In genomic region chr6:88786732-88787445, GRCm38 (mm10) we compare ENCODE assay signal across 8 mouse cellular contexts. TPM values are rescaled to one million over a fixed set of nuclear protein-coding genes. Genes with fewer than 3 reads are reported as not detected.
DNase-seq lines count a peak whose midpoint lies in the region; TF ChIP-seq lines count a peak whose summit lies in the region.

No protein-coding gene starts in this region.

- H3K27ac ChIP-seq in left cerebral cortex, adult 2 months = peak overlapping the region; percentile 84

- DNase-seq in left cerebral cortex, adult 2 months (ENCODE audit: extremely low spot score in 1 of 2, low spot score in 2 of 2) = no peak
- no peak for DNase-seq in left cerebral cortex, postnatal 4 days
- DNase-seq in cerebellum, adult 9-10 months = peak; percentile 94
- peak; percentile 66 to 67 for DNase-seq in gastrocnemius, postnatal 36 days
- peak; percentile 47 for DNase-seq in lung, postnatal 10 days
- DNase-seq in T-cell, adult 2 months (ENCODE audit: low spot score) = no peak
- DNase-seq in urinary bladder, postnatal 10 days (ENCODE audit: low spot score) = no peak
- no peak for DNase-seq in adrenal gland, adult 2 months

- intact Hi-C loops in left cerebral cortex, adult 2 months (cut with DNase I) = no loop called here
- intact Hi-C loops in left cerebral cortex, postnatal 4 days (cut with DNase I) = no loop called here
- intact Hi-C loops in gastrocnemius, postnatal 36 days (cut with DNase I) = loop anchor here (5.0 kb wide), 1 partner anchor 35 kb away; no protein-coding TSS in a partner anchor

- TF ChIP-seq CTCF in left cerebral cortex, adult 2 months (IDR thresholded peaks at IDR 0.05) = no peak

- H3K4me3 ChIP-seq in left cerebral cortex, adult 2 months = no peak overlapping the region

RNA-seq across cellular contexts. Expression of gene Abtb1, which starts 54.9 kb away (rescaled TPM):
- 10 to 100 TPM; 39.7 to 40.5 TPM for total RNA-seq in left cerebral cortex, adult 2 months (2021)
- total RNA-seq in left cerebral cortex, postnatal 4 days (2021) = 10 to 100 TPM; 23.2 to 25.3 TPM
- total RNA-seq in gastrocnemius, postnatal 36 days (2021) = 10 to 100 TPM; 19.2 to 21.0 TPM
- total RNA-seq in adrenal gland, adult 2 months (2021) = 10 to 100 TPM; 18.0 to 25.8 TPM
- polyA plus RNA-seq in adrenal gland, adult 2 months (2012; rRNA removed) = 119 and 120 TPM in 2 replicates

Comparison
In these comparisons a context has a peak if more than half of its experiments do, and no peak if none do; other contexts are left out.
1. DNase-seq: peak in cerebellum, adult 9-10 months (single experiment), gastrocnemius, postnatal 36 days (2 of 2) and lung, postnatal 10 days (single experiment); none in left cerebral cortex, adult 2 months (0 of 2), left cerebral cortex, postnatal 4 days (single experiment), T-cell, adult 2 months (single experiment), urinary bladder, postnatal 10 days (single experiment) and adrenal gland, adult 2 months (single experiment).